Mouse (Mus musculus) kidney, embryonic 16.5 days (tissue): ENCODE data around the gene 1700016H13Rik. TPM values are rescaled to one million over a fixed set of nuclear protein-coding genes. Genes with fewer than 3 reads are reported as not detected.

Experiments used
- ATAC-seq: fragments of 200-750 bp; cut with Nextera tagmentation; 2 replicates; pipeline ENCODE4 v1.8.0; 2017; ENCODE audit warnings: moderate TSS enrichment; ENCODE audit not compliant: low FRiP score, low TSS enrichment
- H3K27ac ChIP-seq: fragments of 300-500 bp; sonication (generic); 2 replicates; pipeline ENCODE4 v1.5.1; 2014; ENCODE audit warnings: low read length
- H3K27me3 ChIP-seq: fragments of 300-500 bp; sonication (generic); 2 replicates; pipeline ENCODE4 v1.6.1; 2014; ENCODE audit warnings: low read length, control low read depth, mixed read lengths; ENCODE audit not compliant: insufficient read depth
- H3K36me3 ChIP-seq: fragments of 300-500 bp; sonication (generic); 2 replicates; pipeline ENCODE4 v1.6.1; 2014; ENCODE audit warnings: low read length, control low read depth, mixed read lengths; ENCODE audit not compliant: insufficient read depth
- H3K4me1 ChIP-seq: fragments of 300-500 bp; sonication (generic); 2 replicates; pipeline ENCODE4 v1.6.1; 2014; ENCODE audit warnings: low read length, control low read depth, mixed read lengths; ENCODE audit not compliant: insufficient read depth
- H3K4me2 ChIP-seq: fragments of 300-500 bp; sonication (generic); replicated peaks from 2 replicates; pipeline ENCODE4 v1.6.1; 2014; ENCODE audit warnings: low read depth, low read length
- H3K4me3 ChIP-seq: fragments of 300-500 bp; sonication (generic); 2 replicates; pipeline ENCODE4 v1.5.1; 2014; ENCODE audit warnings: mild to moderate bottlenecking, low read length
- H3K9ac ChIP-seq: fragments of 300-500 bp; sonication (generic); replicated peaks from 2 replicates; pipeline ENCODE4 v1.6.1; 2014; ENCODE audit warnings: low read length
- H3K9me3 ChIP-seq: fragments of 300-500 bp; sonication (generic); 2 replicates; pipeline ENCODE4 v1.6.1; 2016; ENCODE audit warnings: low read length, control low read depth
- whole genome bisulfite sequencing: fragments of 180-500 bp; shearing (Covaris S2); extraction: QIAGEN DNeasy Blood & Tissue Kit; methylation state at CpG from one replicate; pipeline ENCODE4 v1.1.7; 2014; 5-methylcytosine and 5-hydroxymethylcytosine counted together
- polyA plus RNA-seq: library from polyadenylated mRNA; unstranded; fragments of >200 nt; fragmentation: Nextera tagmentation; extraction: Ambion mirVana; gene quantifications from 2 replicates; pipeline ENCODE4 v1.2.1, GENCODE M21; 2015

1700016H13Rik gene
- polyA plus RNA-seq, 1 experiment from 2014 or later = 0.14 TPM

GRCm38 (mm10) chr5:103654225-103654624, 1.6 kb downstream of the 1700016H13Rik start:
- no peak for ATAC-seq
- 39% methylated on average over 6 of the region's 6 CpGs for WGBS
- Histone ChIP-seq H3K4me3 (no peak overlapping the region), H3K27me3 (no peaks in the 10 kb centered on the region), H3K4me2 (no peak overlapping the region), H3K27ac (no peak overlapping the region), H3K4me1 (peaks cover 4% of the 10 kb centered on the region; the same call in 1 of the 2 replicates), H3K36me3 (no peaks in the 10 kb centered on the region), H3K9me3 (no peaks in the 10 kb centered on the region), H3K9ac (no peak overlapping the region)

GRCm38 (mm10) chr5:103647320-103647719, 8.5 kb downstream of the 1700016H13Rik start:
- H3K9me3 ChIP-seq = no peaks in the 10 kb centered on the region
- no peak overlapping the region for H3K9ac ChIP-seq
- no peak for ATAC-seq
- 84% methylated on average over 3 of the region's 3 CpGs for WGBS
- H3K4me1 ChIP-seq = peaks cover 5% of the 10 kb centered on the region; the same call in 1 of the 2 replicates
- no peak overlapping the region for H3K27ac ChIP-seq
- H3K27me3 ChIP-seq = no peaks in the 10 kb centered on the region
- no peaks in the 10 kb centered on the region for H3K36me3 ChIP-seq
- H3K4me2 ChIP-seq = no peak overlapping the region
- H3K4me3 ChIP-seq = no peak overlapping the region

- WGBS = 92% methylated on average over 1 of the region's 1 CpGs
- peak; percentile 39; the same call in 1 of the 2 replicates for ATAC-seq
Measured at GRCm38 (mm10) chr5:103644167-103644566, 11.6 kb downstream of the 1700016H13Rik start.

GRCm38 (mm10) chr5:103637162-103637561, 18.6 kb downstream of the 1700016H13Rik start:
- no peak overlapping the region for H3K4me2 ChIP-seq
- H3K27ac ChIP-seq = no peak overlapping the region
- 87% methylated on average over 2 of the region's 2 CpGs for WGBS
- no peaks in the 10 kb centered on the region for H3K9me3 ChIP-seq
- H3K9ac ChIP-seq = no peak overlapping the region
- H3K4me3 ChIP-seq = no peak overlapping the region
- H3K4me1 ChIP-seq = no peaks in the 10 kb centered on the region
- H3K36me3 ChIP-seq = no peaks in the 10 kb centered on the region
- H3K27me3 ChIP-seq = no peaks in the 10 kb centered on the region
- ATAC-seq = no peak

More at GRCm38 (mm10) chr5:103644167-103644566, 11.6 kb downstream of the 1700016H13Rik start:
- H3K4me2 ChIP-seq = no peak overlapping the region
- peaks cover 5% of the 10 kb centered on the region; the same call in 1 of the 2 replicates for H3K4me1 ChIP-seq
- no peaks in the 10 kb centered on the region for H3K27me3 ChIP-seq
- no peak overlapping the region for H3K27ac ChIP-seq
- no peak overlapping the region for H3K9ac ChIP-seq
- H3K4me3 ChIP-seq = no peak overlapping the region
- no peaks in the 10 kb centered on the region for H3K36me3 ChIP-seq
- H3K9me3 ChIP-seq = no peaks in the 10 kb centered on the region

- no peak overlapping the region for H3K27ac ChIP-seq
- 82% methylated on average over 9 of the region's 9 CpGs for WGBS
- no peak for ATAC-seq
Measured at GRCm38 (mm10) chr5:103629854-103630580, 25.8 kb downstream of the 1700016H13Rik start.

GRCm38 (mm10) chr5:103629111-103629764, 26.6 kb downstream of the 1700016H13Rik start, which contains the start of gene Slc10a6:
Slc10a6 (minus strand) TSS chr5:103629403.
- Histone ChIP-seq H3K36me3 (no peaks in the 10 kb centered on the region), H3K9ac (no peak within 1 kb of the TSS), H3K27me3 (no peaks in the 10 kb centered on the region), H3K4me3 (no peak within 1 kb of the TSS), H3K4me1 (no peaks in the 10 kb centered on the region), H3K9me3 (no peaks in the 10 kb centered on the region), H3K27ac (no peak within 1 kb of the TSS), H3K4me2 (no peak within 1 kb of the TSS)
- ATAC-seq = peak; percentile 12; the same call in 1 of the 2 replicates
- 60% methylated on average over 17 of the region's 17 CpGs for WGBS

More at GRCm38 (mm10) chr5:103629854-103630580, 25.8 kb downstream of the 1700016H13Rik start:
- Histone ChIP-seq H3K9ac (no peak overlapping the region), H3K4me3 (no peak overlapping the region), H3K9me3 (no peaks in the 10 kb centered on the region), H3K4me2 (no peak overlapping the region), H3K36me3 (no peaks in the 10 kb centered on the region), H3K27me3 (no peaks in the 10 kb centered on the region), H3K4me1 (no peaks in the 10 kb centered on the region)

- no peak overlapping the region for H3K4me2 ChIP-seq
- H3K9ac ChIP-seq = no peak overlapping the region
- peaks cover 2% of the 10 kb centered on the region; the same call in 1 of the 2 replicates for H3K4me1 ChIP-seq
- no peaks in the 10 kb centered on the region for H3K27me3 ChIP-seq
- no peaks in the 10 kb centered on the region for H3K36me3 ChIP-seq
- no peak overlapping the region for H3K27ac ChIP-seq
- H3K9me3 ChIP-seq = no peaks in the 10 kb centered on the region
- H3K4me3 ChIP-seq = no peak overlapping the region
- 83% methylated on average over 6 of the region's 6 CpGs for WGBS
- no peak for ATAC-seq
Measured at GRCm38 (mm10) chr5:103628499-103628898, 27.3 kb downstream of the 1700016H13Rik start.

GRCm38 (mm10) chr5:103624831-103625230, 31.0 kb downstream of the 1700016H13Rik start:
- Histone ChIP-seq H3K36me3 (no peaks in the 10 kb centered on the region), H3K9ac (no peak overlapping the region), H3K9me3 (no peaks in the 10 kb centered on the region), H3K27ac (no peak overlapping the region), H3K4me1 (peaks cover 7% of the 10 kb centered on the region; the same call in 1 of the 2 replicates), H3K27me3 (no peaks in the 10 kb centered on the region), H3K4me2 (no peak overlapping the region), H3K4me3 (no peak overlapping the region)
- ATAC-seq = no peak
- 85% methylated on average over 5 of the region's 5 CpGs for WGBS

- no peak overlapping the region for H3K4me3 ChIP-seq
- H3K4me1 ChIP-seq = peaks cover 7% of the 10 kb centered on the region; the same call in 1 of the 2 replicates
- H3K9ac ChIP-seq = no peak overlapping the region
- no peaks in the 10 kb centered on the region for H3K36me3 ChIP-seq
- no peak for ATAC-seq
- no peak overlapping the region for H3K4me2 ChIP-seq
- H3K27ac ChIP-seq = no peak overlapping the region
- WGBS = 79% methylated on average over 5 of the region's 5 CpGs
- H3K9me3 ChIP-seq = no peaks in the 10 kb centered on the region
- no peaks in the 10 kb centered on the region for H3K27me3 ChIP-seq
Measured at GRCm38 (mm10) chr5:103622321-103622720, 33.5 kb downstream of the 1700016H13Rik start.
